Mouse (Mus musculus): ENCODE results near the gene Enpp4. TPM values are rescaled to one million over a fixed set of nuclear protein-coding genes. Genes with fewer than 3 reads are reported as not detected.

Gene Enpp4
- polyA plus RNA-seq, 1 experiment from 2014 or later = 8.5 TPM

Other genes with a start within 250 kb of the Enpp4 start
- gene Enpp5, start 27.0 kb downstream of the Enpp4 start, polyA plus RNA-seq (2014; fragmentation: Nextera tagmentation; extraction: Ambion mirVana) = 14.0 and 15.2 TPM in 2 replicates
- gene Clic5, start 82.8 kb upstream of the Enpp4 start, polyA plus RNA-seq (2014; fragmentation: Nextera tagmentation; extraction: Ambion mirVana) = 15.3 and 15.8 TPM in 2 replicates